In genomic region chr19:42659354-42660243, GRCm38 (mm10) we compare ENCODE assay signal across 8 mouse cellular contexts. TPM values are rescaled to one million over a fixed set of nuclear protein-coding genes. Genes with fewer than 3 reads are reported as not detected.
A peak's percentile ranks its signal among the peaks of the same experiment; 100 is the strongest.
DNase-seq lines count a peak whose midpoint lies in the region.

No protein-coding gene starts in this region.

- peak; percentile 70 for DNase-seq in layer of hippocampus, adult 11-12 months (ENCODE audit: low spot score)
- no peak for DNase-seq in layer of hippocampus, adult 9-10 months (ENCODE audit: low spot score)
- peak; percentile 34 to 37 for DNase-seq in cerebellum, postnatal 14 days
- peak; percentile 66 for DNase-seq in gastrocnemius, postnatal 10 days
- peak; percentile 69 to 71 for DNase-seq in kidney, postnatal 36 days
- DNase-seq in lung, postnatal 36 days = peak; percentile 85
- no peak for DNase-seq in thymus, postnatal 25 days
- no peak for DNase-seq in thymus, postnatal 10 days (ENCODE audit: low spot score in 2 of 2)

RNA-seq across cellular contexts. Expression of gene Loxl4, which starts 47.0 kb away (rescaled TPM):
- total RNA-seq in gastrocnemius, postnatal 10 days (2021) = 1 to 10 TPM; 2.2 to 4.8 TPM

Comparison
In these comparisons a context has a peak if more than half of its experiments do, and no peak if none do; other contexts are left out.
1. DNase-seq: peak in layer of hippocampus, adult 11-12 months (single experiment), cerebellum, postnatal 14 days (2 of 2), gastrocnemius, postnatal 10 days (single experiment), kidney, postnatal 36 days (2 of 2) and lung, postnatal 36 days (single experiment); none in layer of hippocampus, adult 9-10 months (single experiment), thymus, postnatal 25 days (single experiment) and thymus, postnatal 10 days (0 of 2).